Mouse (Mus musculus): Measurements from ENCODE around the gene Etl4. TPM values are rescaled to one million over a fixed set of nuclear protein-coding genes. Genes with fewer than 3 reads are reported as not detected.

Etl4 gene
- polyA plus RNA-seq, 1 experiment, result 7.4 TPM

DNA sequence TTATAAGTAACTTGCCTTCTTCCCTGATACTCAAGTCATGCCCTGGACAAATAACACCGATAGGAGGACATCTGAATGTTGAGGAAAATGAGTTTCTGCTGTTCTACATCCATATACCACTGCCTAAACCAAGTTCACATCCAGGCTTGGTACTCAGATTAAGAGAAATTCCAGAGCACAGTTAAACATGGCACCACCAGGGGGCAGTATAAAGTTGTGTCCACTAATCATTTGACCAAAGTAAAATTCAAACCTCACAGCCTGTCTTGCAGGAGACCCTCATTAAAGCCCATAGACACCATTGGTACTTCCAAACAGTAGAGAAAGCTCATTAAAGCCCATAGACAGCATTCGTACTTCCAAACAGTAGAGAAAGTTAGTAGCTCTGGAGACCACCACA lies 366.5 kb downstream of the Etl4 start:
- no peak overlapping the region for H3K4me2 ChIP-seq (ENCODE audit: low read depth)
- H3K79me2 ChIP-seq (ENCODE audit: control insufficient read depth, insufficient read depth), result no peaks in the 10 kb centered on the region
- no peaks in the 10 kb centered on the region for H3K27me3 ChIP-seq (ENCODE audit: control insufficient read depth, insufficient read depth, insufficient read length)
- no peak for TF ChIP-seq MYOG (IDR thresholded peaks at IDR 0.05; ENCODE audit: control insufficient read depth in 1 of 3, insufficient read depth in 1 of 3, insufficient read length in 2 of 3, low read depth in 2 of 3)
- no peak for TF ChIP-seq CEBPB (IDR thresholded peaks at IDR 0.05; ENCODE audit: insufficient read depth, poor library complexity, severe bottlenecking)
- no peak for TF ChIP-seq POLR2AphosphoS2 (IDR thresholded peaks at IDR 0.05; ENCODE audit: insufficient read length, low read depth)
- H3K36me3 ChIP-seq (ENCODE audit: control insufficient read depth, insufficient read depth), result no peaks in the 10 kb centered on the region
- H3ac ChIP-seq (ENCODE audit: control insufficient read depth, insufficient read length), result no peak overlapping the region
- H3K4me3 ChIP-seq, result no peak overlapping the region

DNA sequence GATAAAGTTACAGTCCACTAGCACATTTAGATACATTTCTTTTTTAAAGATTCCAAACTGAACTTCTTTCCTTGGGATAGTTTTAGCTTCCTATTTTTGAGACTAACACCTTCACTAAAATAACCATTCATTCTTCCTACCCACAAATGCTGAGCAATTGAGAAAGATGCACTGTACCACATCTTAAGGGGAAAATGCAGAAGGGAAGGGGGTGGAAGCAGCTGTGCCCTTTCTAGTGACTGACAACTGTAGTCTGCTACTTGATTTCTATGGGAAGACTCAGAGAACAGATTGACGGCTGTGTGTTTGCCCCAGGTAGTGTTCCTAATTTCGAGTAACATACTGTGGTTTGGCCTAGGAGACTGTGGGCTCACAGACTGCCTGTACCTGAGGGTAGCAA lies 372.3 kb downstream of the Etl4 start:
- no peaks in the 10 kb centered on the region for H3K36me3 ChIP-seq (ENCODE audit: control insufficient read depth, insufficient read depth)
- no peak overlapping the region for H3ac ChIP-seq (ENCODE audit: control insufficient read depth, insufficient read length)
- H3K4me3 ChIP-seq, result no peak overlapping the region
- H3K27me3 ChIP-seq (ENCODE audit: control insufficient read depth, insufficient read depth, insufficient read length), result no peaks in the 10 kb centered on the region
- no peak overlapping the region for H3K4me2 ChIP-seq (ENCODE audit: low read depth)
- no peak for TF ChIP-seq TCF12 (IDR thresholded peaks at IDR 0.05; ENCODE audit: insufficient read depth, poor library complexity, severe bottlenecking)
- no peak for TF ChIP-seq MAX (IDR thresholded peaks at IDR 0.05; ENCODE audit: low read depth)
- no peak for TF ChIP-seq USF1 (IDR thresholded peaks at IDR 0.05; ENCODE audit: low read depth)
- H3K79me2 ChIP-seq (ENCODE audit: control insufficient read depth, insufficient read depth), result no peaks in the 10 kb centered on the region

DNA sequence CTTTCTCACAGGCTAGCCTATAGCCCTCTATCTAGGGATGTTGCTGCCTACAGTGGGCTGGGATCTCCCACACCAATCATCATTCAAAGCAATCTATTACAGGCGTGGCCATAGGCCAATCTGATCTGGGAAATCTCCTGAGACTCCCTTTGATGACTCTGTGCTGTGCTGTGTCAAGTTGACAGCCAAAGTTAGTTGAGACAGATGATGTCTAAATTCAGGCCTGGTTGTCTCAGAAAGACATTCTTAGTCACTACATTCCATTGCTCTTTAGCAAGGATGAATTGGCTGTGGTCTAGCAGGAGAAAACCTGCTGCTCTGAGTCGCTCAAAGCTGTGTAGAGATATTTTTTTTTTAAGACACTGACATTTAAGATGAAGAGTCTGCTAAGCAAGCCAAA lies 374.8 kb downstream of the Etl4 start:
- Histone ChIP-seq H3K27me3 (ENCODE audit: control insufficient read depth, insufficient read depth, insufficient read length) (no peaks in the 10 kb centered on the region), H3K36me3 (ENCODE audit: control insufficient read depth, insufficient read depth) (no peaks in the 10 kb centered on the region), H3ac (ENCODE audit: control insufficient read depth, insufficient read length) (no peak overlapping the region), H3K79me2 (ENCODE audit: control insufficient read depth, insufficient read depth) (no peaks in the 10 kb centered on the region), H3K4me2 (ENCODE audit: low read depth) (no peak overlapping the region), H3K4me3 (no peak overlapping the region)
- TF ChIP-seq CEBPB (IDR thresholded peaks at IDR 0.05; ENCODE audit: insufficient read depth, poor library complexity, severe bottlenecking), result no peak
- TF ChIP-seq SRF (IDR thresholded peaks at IDR 0.05; ENCODE audit: control insufficient read depth, insufficient read length, low read depth), result no peak

DNA sequence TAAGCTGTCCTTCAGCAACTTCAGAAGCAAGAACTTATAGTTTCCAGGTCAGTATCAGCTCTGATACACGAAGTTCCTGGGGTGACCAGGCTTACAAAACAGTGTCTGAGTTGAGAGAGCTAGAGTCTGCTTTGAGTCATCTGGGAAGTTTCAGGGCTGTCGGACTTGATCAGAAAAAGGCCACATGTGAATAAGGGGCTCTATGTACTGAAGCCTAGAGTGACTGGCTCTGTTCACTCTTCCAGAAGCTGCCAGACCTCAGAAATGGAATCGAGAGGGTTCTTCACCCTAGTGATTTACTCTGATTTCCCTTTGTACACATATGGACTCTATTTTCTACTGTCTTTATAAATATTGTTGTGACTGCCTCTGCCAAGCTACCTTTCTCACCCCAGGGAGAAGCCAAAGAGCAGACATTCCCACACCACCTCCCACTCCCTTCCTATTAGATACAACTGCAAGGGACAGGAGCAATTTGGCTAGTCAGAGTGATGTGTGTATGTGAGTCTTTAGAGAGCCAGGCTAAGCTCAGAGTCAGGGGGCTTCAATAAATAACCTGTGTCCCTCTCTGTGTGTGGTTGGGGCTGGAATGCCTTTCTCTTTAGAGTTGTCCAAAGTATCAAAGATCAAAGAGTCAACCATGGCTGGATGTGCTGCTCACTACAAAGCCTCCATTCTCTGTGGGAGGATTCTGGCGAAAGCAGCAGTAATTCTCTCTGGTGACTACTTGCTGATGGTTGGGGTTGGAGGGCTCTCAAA lies 381.6 kb downstream of the Etl4 start:
- TF ChIP-seq TCF12 (IDR thresholded peaks at IDR 0.05; ENCODE audit: insufficient read depth, poor library complexity, severe bottlenecking), result no peak

DNA sequence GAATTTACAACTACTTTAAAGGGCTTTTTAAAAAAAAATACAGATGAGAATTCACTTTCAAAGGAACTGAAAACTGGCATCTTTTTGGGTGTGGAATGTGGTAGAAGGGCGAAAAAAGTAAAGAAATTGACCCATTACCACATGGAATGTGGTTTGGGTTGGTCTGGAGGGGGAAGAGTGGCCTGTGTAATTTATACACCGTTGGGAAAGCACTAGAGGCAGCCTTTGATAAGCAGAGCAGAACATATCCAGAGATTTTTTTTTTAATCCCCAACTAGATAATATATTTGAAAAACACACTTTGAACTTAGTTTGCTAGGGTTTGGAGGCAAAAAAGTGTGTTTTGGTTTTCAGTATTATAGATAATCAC lies 382.1 kb downstream of the Etl4 start:
- Histone ChIP-seq H3K27me3 (ENCODE audit: control insufficient read depth, insufficient read depth, insufficient read length) (no peaks in the 10 kb centered on the region), H3K36me3 (ENCODE audit: control insufficient read depth, insufficient read depth) (no peaks in the 10 kb centered on the region), H3ac (ENCODE audit: control insufficient read depth, insufficient read length) (no peak overlapping the region), H3K79me2 (ENCODE audit: control insufficient read depth, insufficient read depth) (no peaks in the 10 kb centered on the region), H3K4me3 (no peak overlapping the region), H3K4me2 (ENCODE audit: low read depth) (no peak overlapping the region)
- TF ChIP-seq TCF3 (IDR thresholded peaks at IDR 0.05; ENCODE audit: insufficient read length, low read depth) (no peak), SRF (IDR thresholded peaks at IDR 0.05; ENCODE audit: control insufficient read depth, insufficient read length, low read depth) (no peak), MAX (IDR thresholded peaks at IDR 0.05; ENCODE audit: low read depth) (no peak), REST (IDR thresholded peaks at IDR 0.05; ENCODE audit: insufficient read depth, insufficient read length) (no peak), POLR2A (IDR thresholded peaks at IDR 0.05; ENCODE audit: insufficient read length, low read depth) (no peak)

More for the DNA sequence above, 381.6 kb downstream of the Etl4 start:
- H3ac ChIP-seq (ENCODE audit: control insufficient read depth, insufficient read length), result no peak overlapping the region
- H3K4me2 ChIP-seq (ENCODE audit: low read depth), result no peak overlapping the region
- no peak overlapping the region for H3K4me3 ChIP-seq
- no peaks in the 10 kb centered on the region for H3K79me2 ChIP-seq (ENCODE audit: control insufficient read depth, insufficient read depth)
- H3K36me3 ChIP-seq (ENCODE audit: control insufficient read depth, insufficient read depth), result no peaks in the 10 kb centered on the region
- H3K27me3 ChIP-seq (ENCODE audit: control insufficient read depth, insufficient read depth, insufficient read length), result no peaks in the 10 kb centered on the region

DNA sequence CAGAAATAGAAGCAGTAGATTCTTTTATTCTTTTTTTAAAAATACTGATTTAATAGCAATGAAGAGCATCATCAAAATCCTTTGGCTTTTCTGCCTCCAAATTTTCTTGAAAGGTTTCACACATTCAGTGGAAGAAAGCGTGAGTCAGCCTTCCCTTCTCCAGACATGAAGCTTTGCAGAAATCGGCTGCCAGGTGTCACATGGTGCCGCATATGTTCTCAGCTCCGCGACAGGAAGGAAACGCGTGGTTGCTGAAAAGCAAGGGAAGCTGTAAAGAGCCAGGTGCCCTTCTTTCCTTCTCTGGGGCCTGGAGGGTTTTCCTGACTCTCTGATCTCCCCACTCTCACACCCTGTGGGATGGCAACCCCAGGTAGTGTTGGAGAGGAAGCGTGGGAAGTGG lies 383.8 kb downstream of the Etl4 start:
- Histone ChIP-seq H3K4me3 (no peak overlapping the region), H3K79me2 (ENCODE audit: control insufficient read depth, insufficient read depth) (no peaks in the 10 kb centered on the region), H3K4me2 (ENCODE audit: low read depth) (no peak overlapping the region), H3K27me3 (ENCODE audit: control insufficient read depth, insufficient read depth, insufficient read length) (no peaks in the 10 kb centered on the region), H3ac (ENCODE audit: control insufficient read depth, insufficient read length) (no peak overlapping the region), H3K36me3 (ENCODE audit: control insufficient read depth, insufficient read depth) (no peaks in the 10 kb centered on the region)
- TF ChIP-seq POLR2AphosphoS2 (IDR thresholded peaks at IDR 0.05; ENCODE audit: insufficient read length, low read depth), result no peak
- no peak for TF ChIP-seq TCF12 (IDR thresholded peaks at IDR 0.05; ENCODE audit: insufficient read depth, poor library complexity, severe bottlenecking)
- no peak for TF ChIP-seq E2F4 (IDR thresholded peaks at IDR 0.05; ENCODE audit: insufficient read depth)
- TF ChIP-seq CEBPB (IDR thresholded peaks at IDR 0.05; ENCODE audit: insufficient read depth, poor library complexity, severe bottlenecking), result no peak
- TF ChIP-seq MAX (IDR thresholded peaks at IDR 0.05; ENCODE audit: low read depth), result no peak
- TF ChIP-seq USF1 (IDR thresholded peaks at IDR 0.05; ENCODE audit: low read depth), result no peak
- no peak for TF ChIP-seq REST (IDR thresholded peaks at IDR 0.05; ENCODE audit: insufficient read depth, insufficient read length)
- TF ChIP-seq POLR2A (IDR thresholded peaks at IDR 0.05; ENCODE audit: insufficient read length, low read depth), result no peak
- no peak for TF ChIP-seq SRF (IDR thresholded peaks at IDR 0.05; ENCODE audit: control insufficient read depth, insufficient read length, low read depth)
- no peak for TF ChIP-seq MYOG (IDR thresholded peaks at IDR 0.05; ENCODE audit: control insufficient read depth in 1 of 3, insufficient read depth in 1 of 3, insufficient read length in 2 of 3, low read depth in 2 of 3)
- TF ChIP-seq MYOD1 (IDR thresholded peaks at IDR 0.05; ENCODE audit: control insufficient read depth in 1 of 3, insufficient read length in 2 of 3, low read depth in 2 of 3), result no peak
- no peak for TF ChIP-seq TCF3 (IDR thresholded peaks at IDR 0.05; ENCODE audit: insufficient read length, low read depth)

Data from myocyte (in vitro differentiated cells).